Comparison of ENCODE assay signal across 22 mouse cellular contexts in genomic region chr1:36760401-36760800, GRCm38 (mm10). TPM values are rescaled to one million over a fixed set of nuclear protein-coding genes. Genes with fewer than 3 reads are reported as not detected.
"Had no signal": no experiment of that assay in that cellular context is flagged by ENCODE, and none has a peak within 500 bp of the region (broad histone marks: within the 10 kb centered on the region; RNA-seq: fewer than 3 reads in every experiment).

No protein-coding gene starts in this region.

- DNase-seq: kidney, adult 18-20 months; kidney, adult 9 months; layer of hippocampus, adult 9-11 months; liver; lung, adult 18-20 months; lung, postnatal 14 days; thymus, adult 18-20 months had no signal

- H3K4me2 ChIP-seq: limb, embryonic 13.5 days; liver, embryonic 12.5 days; liver, embryonic 15.5 days; lung, embryonic 15.5 days; midbrain, embryonic 12.5 days; midbrain, embryonic 15.5 days; neural tube, embryonic 13.5 days had no signal

- ATAC-seq: liver, embryonic 12.5 days; midbrain, embryonic 15.5 days had no signal

- H3K27ac ChIP-seq: kidney, postnatal 0 days; layer of hippocampus, adult 2 months; limb, embryonic 10.5 days; limb, embryonic 13.5 days; liver, embryonic 12.5 days; liver, embryonic 15.5 days; lung, embryonic 15.5 days; macrophage; midbrain, embryonic 12.5 days; midbrain, embryonic 15.5 days; neural tube, embryonic 13.5 days had no signal

- H3K9me3 ChIP-seq: limb, embryonic 10.5 days; limb, embryonic 13.5 days; liver, embryonic 12.5 days; liver, embryonic 15.5 days; lung, embryonic 15.5 days; midbrain, embryonic 12.5 days; midbrain, embryonic 15.5 days; neural tube, embryonic 13.5 days had no signal

- H3K9ac ChIP-seq: limb, embryonic 13.5 days; liver, embryonic 12.5 days; liver, embryonic 15.5 days; lung, embryonic 15.5 days; midbrain, embryonic 12.5 days; midbrain, embryonic 15.5 days; neural tube, embryonic 13.5 days had no signal

- H3K27me3 ChIP-seq: limb, embryonic 13.5 days; liver, embryonic 15.5 days; lung, embryonic 15.5 days; midbrain, embryonic 12.5 days; midbrain, embryonic 15.5 days; neural tube, embryonic 13.5 days had no signal

- H3K4me1 ChIP-seq: limb, embryonic 10.5 days; limb, embryonic 13.5 days; liver, embryonic 12.5 days; liver, embryonic 15.5 days; lung, embryonic 15.5 days; midbrain, embryonic 12.5 days; midbrain, embryonic 15.5 days; neural tube, embryonic 13.5 days had no signal

- H3K4me3 ChIP-seq: layer of hippocampus, adult 2 months; limb, embryonic 10.5 days; limb, embryonic 13.5 days; liver, embryonic 12.5 days; liver, embryonic 15.5 days; lung, embryonic 15.5 days; midbrain, embryonic 12.5 days; midbrain, embryonic 15.5 days; neural tube, embryonic 13.5 days had no signal

- H3K36me3 ChIP-seq: limb, embryonic 10.5 days; limb, embryonic 13.5 days; liver, embryonic 12.5 days; liver, embryonic 15.5 days; lung, embryonic 15.5 days; midbrain, embryonic 12.5 days; midbrain, embryonic 15.5 days; neural tube, embryonic 13.5 days had no signal

RNA-seq across cellular contexts. Expression of gene Zap70, which starts 1.2 kb away (rescaled TPM):
- polyA plus RNA-seq: liver, embryonic 12.5 days; macrophage had no signal

RNA-seq across cellular contexts. Expression of gene 4933424G06Rik, which starts 50.5 kb away (rescaled TPM):
- total RNA-seq: neutrophil, adult 5-6 weeks had no signal
- polyA plus RNA-seq: large intestine, adult 2 months; limb, embryonic 10.5 days; limb, embryonic 13.5 days; liver, embryonic 15.5 days; lung, embryonic 15.5 days; macrophage; small intestine, adult 2 months; spleen, adult 2 months had no signal
